Mouse (Mus musculus) G1E (cell line): ENCODE measurements at regions not wholly inside any gene's neighbourhood (a gene's known extent, or its start where the extent isn't known, plus 50 kb on each side); places are given as distances from the start of the nearest gene placed in this dataset.

Source experiments
- ATAC-seq: 2 replicates; pipeline ENCODE4 v1.8.0; 2016; ENCODE audit warnings: mild to moderate bottlenecking; ENCODE audit not compliant: insufficient number of reproducible peaks, poor library complexity, low FRiP score, severe bottlenecking; ENCODE audit errors: extremely low read depth
- DNase-seq: peaks from one replicate; pipeline ENCODE4 v3.0.0; 2012; ENCODE audit warnings: low spot score
- H3K27me3 ChIP-seq: 2 replicates; pipeline ENCODE4 v1.6.1; 2012; ENCODE audit warnings: mild to moderate bottlenecking, low read length, inconsistent platforms; ENCODE audit not compliant: insufficient read depth
- H3K36me3 ChIP-seq: replicated peaks from 2 replicates; pipeline ENCODE3; 2012; ENCODE audit warnings: mild to moderate bottlenecking, inconsistent platforms
- H3K4me1 ChIP-seq: 2 replicates; pipeline ENCODE4 v1.6.1; 2012; ENCODE audit warnings: low read depth, low read length, inconsistent platforms, mixed read lengths; ENCODE audit not compliant: insufficient read depth
- H3K4me3 ChIP-seq: 2 replicates; pipeline ENCODE4 v1.5.1; 2012; ENCODE audit warnings: low read depth, mild to moderate bottlenecking, inconsistent platforms, low read length, moderate library complexity, mixed read lengths
- H3K9me3 ChIP-seq: replicated peaks from 2 replicates; pipeline ENCODE4 v1.6.1; 2012; ENCODE audit warnings: inconsistent platforms
- CTCF ChIP-seq: IDR thresholded peaks from 2 replicates; pipeline ENCODE4 v1.5.1; 2012; ENCODE audit warnings: low read depth, low read length, inconsistent platforms, mixed read lengths
- GATA1 ChIP-seq: IDR thresholded peaks from 2 replicates; pipeline ENCODE4 v1.6.1; 2012; ENCODE audit warnings: borderline replicate concordance, low read length, inconsistent platforms, mixed read lengths
- GATA2 ChIP-seq: IDR thresholded peaks from 2 replicates; pipeline ENCODE4 v1.6.1; 2012; ENCODE audit warnings: low read depth, low read length, inconsistent platforms, borderline replicate concordance
- POLR2AphosphoS5 ChIP-seq: IDR thresholded peaks from 2 replicates; pipeline ENCODE4 v1.6.1; 2012; ENCODE audit warnings: low read depth, low read length, inconsistent platforms; ENCODE audit not compliant: insufficient replicate concordance
- TAL1 ChIP-seq: conservative IDR thresholded peaks from 2 replicates; pipeline ENCODE4 v1.6.1; 2012; ENCODE audit warnings: low read depth, low read length, inconsistent platforms, mixed read lengths

DNA sequence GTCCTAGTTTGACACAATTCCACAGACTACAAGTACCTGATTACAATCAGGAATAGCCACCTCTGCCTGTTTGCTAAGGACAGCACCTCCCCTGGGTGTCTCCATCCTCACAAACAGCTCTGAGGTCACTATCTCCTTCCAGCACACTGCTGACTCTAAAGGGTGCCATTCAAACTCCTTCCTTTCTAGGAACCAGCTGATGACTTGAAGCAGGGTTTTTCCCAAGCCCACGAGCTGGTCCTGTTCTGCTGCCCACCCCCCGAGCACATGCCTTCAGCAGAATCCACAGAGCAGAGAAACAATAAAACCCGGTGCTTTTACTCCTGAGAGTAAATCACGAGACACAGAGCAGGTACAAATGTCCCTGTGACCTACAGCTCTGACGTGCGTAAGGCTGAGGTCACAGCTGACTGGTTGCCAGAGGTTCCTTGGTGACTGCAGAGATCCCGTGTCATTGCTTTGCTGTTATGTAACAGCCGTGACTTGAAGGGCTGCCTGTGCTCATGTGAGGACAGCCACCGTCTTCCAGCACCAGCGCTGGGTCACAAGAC is 90.0 kb upstream of the Irs2 start:
- no peak for DNase-seq
- H3K4me3 ChIP-seq, result no peak overlapping the region
- peaks cover 18% of the 10 kb centered on the region for H3K4me1 ChIP-seq
- H3K36me3 ChIP-seq, result no peaks in the 10 kb centered on the region
- H3K27me3 ChIP-seq, result peaks cover 53% of the 10 kb centered on the region
- ATAC-seq, result no peak
- TF ChIP-seq GATA2 (no peak), TAL1 (no peak), GATA1 (no peak), POLR2AphosphoS5 (no peak), CTCF (no peak)
- H3K9me3 ChIP-seq, result no peaks in the 10 kb centered on the region

GRCm38 (mm10) chr8:11097813-11098212 is 89.6 kb upstream of the Irs2 start:
- Histone ChIP-seq H3K27me3 (peaks cover 49% of the 10 kb centered on the region), H3K36me3 (no peaks in the 10 kb centered on the region), H3K4me1 (peaks cover 22% of the 10 kb centered on the region), H3K4me3 (no peak overlapping the region), H3K9me3 (no peaks in the 10 kb centered on the region)
- TF ChIP-seq CTCF (no peak), GATA1 (no peak), TAL1 (no peak)
- no peak for ATAC-seq
- no peak for DNase-seq

- peaks cover 45% of the 10 kb centered on the region for H3K27me3 ChIP-seq
- DNase-seq (no peak), ATAC-seq (no peak)
- no peaks in the 10 kb centered on the region for H3K36me3 ChIP-seq
- TF ChIP-seq CTCF, result no peak
- no peak for TF ChIP-seq GATA2
- TF ChIP-seq POLR2AphosphoS5, result no peak
- no peak for TF ChIP-seq GATA1
- no peaks in the 10 kb centered on the region for H3K9me3 ChIP-seq
- peaks cover 54% of the 10 kb centered on the region for H3K4me1 ChIP-seq
- no peak overlapping the region for H3K4me3 ChIP-seq
Observed at GRCm38 (mm10) chr8:11094516-11094915, 86.3 kb upstream of the Irs2 start.

GRCm38 (mm10) chr8:11092348-11092747 is 84.1 kb upstream of the Irs2 start:
- peak overlapping the region; percentile 31; the same call in 1 of the 2 replicates for H3K4me3 ChIP-seq
- H3K4me1 ChIP-seq, result peaks cover 49% of the 10 kb centered on the region
- H3K36me3 ChIP-seq, result no peaks in the 10 kb centered on the region
- H3K9me3 ChIP-seq, result no peaks in the 10 kb centered on the region
- peaks cover 41% of the 10 kb centered on the region for H3K27me3 ChIP-seq
- DNase-seq (peak; percentile 26), ATAC-seq (peak; percentile 55)
- TF ChIP-seq GATA1 (no peak), TAL1 (peak; percentile 10; the same call in 1 of the 2 replicates)

DNA sequence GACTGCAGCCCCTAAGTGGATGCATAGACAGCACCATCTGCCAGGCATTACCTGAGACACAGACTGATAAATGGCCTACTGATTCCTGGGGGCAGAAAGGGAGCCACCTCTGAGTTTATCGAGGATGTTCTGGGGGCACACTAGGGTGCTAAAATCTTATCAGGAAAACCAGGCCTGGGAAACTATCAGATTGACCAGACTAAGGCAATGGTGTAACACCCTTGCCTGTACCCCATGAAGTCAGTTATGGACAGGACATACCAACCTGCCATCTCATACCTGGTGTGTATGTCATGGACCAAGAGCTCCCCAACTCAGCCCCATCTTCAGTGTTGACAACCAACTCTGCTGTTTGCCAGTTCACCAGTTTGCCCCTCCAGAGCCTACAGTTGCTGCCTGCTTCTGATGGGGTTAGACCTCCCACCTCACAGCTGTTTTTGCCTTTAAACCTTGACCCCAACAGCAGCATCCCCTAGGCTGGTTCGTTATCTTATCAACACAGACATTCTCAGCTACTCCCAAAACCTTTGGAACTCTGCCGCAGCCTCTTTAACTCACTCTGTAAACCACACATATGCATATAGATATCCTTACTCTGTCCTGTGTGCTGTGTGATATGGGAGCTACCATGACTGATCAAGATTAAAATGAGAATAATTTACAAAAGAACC is 83.6 kb upstream of the Irs2 start:
- Histone ChIP-seq H3K9me3 (no peaks in the 10 kb centered on the region), H3K4me1 (peaks cover 49% of the 10 kb centered on the region), H3K36me3 (no peaks in the 10 kb centered on the region), H3K27me3 (peaks cover 45% of the 10 kb centered on the region), H3K4me3 (peak overlapping the region; percentile 33; the same call in 1 of the 2 replicates)
- TF ChIP-seq CTCF (no peak), GATA1 (no peak), TAL1 (peak; percentile 88), POLR2AphosphoS5 (no peak), GATA2 (no peak)
- DNase-seq (peak; percentile 61), ATAC-seq (peak; percentile 91)

GRCm38 (mm10) chr8:11088946-11089665 is 80.8 kb upstream of the Irs2 start:
- no peak for ATAC-seq
- no peaks in the 10 kb centered on the region for H3K36me3 ChIP-seq
- DNase-seq, result no peak
- H3K4me1 ChIP-seq, result peaks cover 61% of the 10 kb centered on the region
- no peaks in the 10 kb centered on the region for H3K9me3 ChIP-seq
- H3K27me3 ChIP-seq, result peaks cover 44% of the 10 kb centered on the region
- no peak for TF ChIP-seq CTCF
- no peak for TF ChIP-seq GATA1
- no peak for TF ChIP-seq GATA2
- TF ChIP-seq TAL1, result no peak
- no peak for TF ChIP-seq POLR2AphosphoS5
- H3K4me3 ChIP-seq, result no peak overlapping the region; the same call in 1 of the 2 replicates
